Mouse (Mus musculus) forebrain, postnatal 0 days (tissue): ENCODE measurements at regions not wholly inside any gene's neighbourhood (a gene's known extent, or its start where the extent isn't known, plus 50 kb on each side); places are given as distances from the start of the nearest gene placed in this dataset.

ENCODE experiments used
- ATAC-seq: fragments of 200-750 bp; cut with Nextera tagmentation; 2 replicates; pipeline ENCODE4 v1.8.0; 2017; ENCODE audit warnings: mild to moderate bottlenecking, moderate library complexity
- DNase-seq: peaks from one replicate; pipeline ENCODE4 v3.0.0-alpha.2; 2015
- H3K27ac ChIP-seq: fragments of 300-500 bp; sonication (generic); 2 replicates; pipeline ENCODE4 v1.5.1; 2014; ENCODE audit warnings: low read depth, mild to moderate bottlenecking, antibody characterized with exemption, low read length, moderate library complexity, mixed read lengths
- H3K27me3 ChIP-seq: fragments of 300-500 bp; sonication (generic); 2 replicates; pipeline ENCODE4 v1.6.1; 2014; ENCODE audit warnings: mild to moderate bottlenecking, low read length, mixed read lengths; ENCODE audit not compliant: insufficient read depth
- H3K36me3 ChIP-seq: fragments of 300-500 bp; sonication (generic); 2 replicates; pipeline ENCODE4 v1.6.1; 2014; ENCODE audit warnings: mild to moderate bottlenecking, moderate library complexity; ENCODE audit not compliant: insufficient read depth
- H3K4me1 ChIP-seq: fragments of 300-500 bp; sonication (generic); 2 replicates; pipeline ENCODE4 v1.6.1; 2014; ENCODE audit warnings: antibody characterized with exemption; ENCODE audit not compliant: insufficient read depth
- H3K4me2 ChIP-seq: fragments of 300-500 bp; sonication (generic); 2 replicates; pipeline ENCODE4 v1.6.1; 2014; ENCODE audit warnings: low read depth, mild to moderate bottlenecking, moderate library complexity
- H3K4me3 ChIP-seq: fragments of 300-500 bp; sonication (generic); 2 replicates; pipeline ENCODE4 v1.5.1; 2014; ENCODE audit warnings: low read depth, low read length, mixed read lengths
- H3K9ac ChIP-seq: fragments of 300-500 bp; sonication (generic); 2 replicates; pipeline ENCODE4 v1.6.1; 2014; ENCODE audit warnings: mild to moderate bottlenecking
- H3K9me3 ChIP-seq: fragments of 300-500 bp; sonication (generic); 2 replicates; pipeline ENCODE4 v1.6.1; 2016; ENCODE audit warnings: low read length
- CTCF ChIP-seq: sonication (generic); IDR thresholded peaks from 2 replicates; pipeline ENCODE4 v1.5.1; 2016; ENCODE audit warnings: antibody characterized with exemption, control low read depth, low read depth
- WGBS: fragments of 180-500 bp; shearing (Covaris S2); extraction: QIAGEN DNeasy Blood & Tissue Kit; methylation state at CpG from one replicate; pipeline ENCODE4 v1.1.7; 2014; 5-methylcytosine and 5-hydroxymethylcytosine counted together

DNA sequence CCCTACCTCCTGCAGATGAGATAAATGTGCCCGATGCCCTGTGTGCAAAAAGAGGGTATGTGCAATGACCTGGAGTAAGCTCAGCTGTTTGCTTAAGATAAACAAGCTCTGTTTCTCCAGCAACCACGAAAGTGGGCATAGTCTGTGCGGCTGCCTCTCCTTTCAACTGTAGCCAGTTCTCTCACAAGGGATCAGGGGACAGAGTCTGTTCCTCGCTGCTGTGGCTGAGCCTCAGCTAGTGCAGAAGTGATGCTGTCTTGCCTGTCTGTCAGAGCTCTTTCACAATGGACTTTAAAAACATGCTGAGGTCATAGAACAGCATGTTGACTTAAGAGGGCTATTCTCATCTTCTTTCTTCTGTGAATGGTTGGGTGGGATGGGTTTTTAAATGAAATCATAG is 406.1 kb upstream of the Klf4 start:
- Histone ChIP-seq H3K4me2 (no peak overlapping the region), H3K9me3 (no peaks in the 10 kb centered on the region), H3K36me3 (no peaks in the 10 kb centered on the region), H3K27me3 (no peaks in the 10 kb centered on the region), H3K27ac (no peak overlapping the region), H3K4me3 (no peak overlapping the region), H3K9ac (no peak overlapping the region), H3K4me1 (no peaks in the 10 kb centered on the region)
- ATAC-seq (no peak), DNase-seq (no peak)
- 35% methylated on average over 4 of the region's 4 CpGs for WGBS
- no peak for TF ChIP-seq CTCF

DNA sequence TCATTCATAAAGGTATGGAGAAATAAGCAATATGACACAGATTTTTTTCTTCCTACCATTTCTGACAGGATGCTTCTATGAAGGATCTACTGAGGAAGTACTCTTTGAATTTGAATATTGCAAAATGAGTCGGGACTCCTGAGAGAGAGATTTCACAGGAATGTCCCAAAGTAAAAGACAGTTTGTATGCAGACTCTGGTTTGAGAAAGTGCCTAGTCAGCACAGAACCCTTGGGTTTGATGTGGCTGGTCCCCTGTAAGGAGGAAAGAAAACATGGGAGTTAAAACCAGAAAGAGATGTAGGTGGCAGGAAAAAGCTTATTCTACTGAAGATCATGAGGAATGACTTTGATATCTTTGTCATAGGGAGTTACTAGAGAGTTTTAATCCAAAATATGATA is 405.6 kb upstream of the Klf4 start:
- no peak overlapping the region for H3K9ac ChIP-seq
- no peaks in the 10 kb centered on the region for H3K36me3 ChIP-seq
- H3K4me1 ChIP-seq = no peaks in the 10 kb centered on the region
- no peak for TF ChIP-seq CTCF
- no peak overlapping the region for H3K4me3 ChIP-seq
- ATAC-seq (no peak), DNase-seq (no peak)
- no peak overlapping the region for H3K27ac ChIP-seq
- no peaks in the 10 kb centered on the region for H3K9me3 ChIP-seq
- 86% methylated on average over 1 of the region's 1 CpGs for WGBS
- H3K27me3 ChIP-seq = no peaks in the 10 kb centered on the region
- H3K4me2 ChIP-seq = no peak overlapping the region

DNA sequence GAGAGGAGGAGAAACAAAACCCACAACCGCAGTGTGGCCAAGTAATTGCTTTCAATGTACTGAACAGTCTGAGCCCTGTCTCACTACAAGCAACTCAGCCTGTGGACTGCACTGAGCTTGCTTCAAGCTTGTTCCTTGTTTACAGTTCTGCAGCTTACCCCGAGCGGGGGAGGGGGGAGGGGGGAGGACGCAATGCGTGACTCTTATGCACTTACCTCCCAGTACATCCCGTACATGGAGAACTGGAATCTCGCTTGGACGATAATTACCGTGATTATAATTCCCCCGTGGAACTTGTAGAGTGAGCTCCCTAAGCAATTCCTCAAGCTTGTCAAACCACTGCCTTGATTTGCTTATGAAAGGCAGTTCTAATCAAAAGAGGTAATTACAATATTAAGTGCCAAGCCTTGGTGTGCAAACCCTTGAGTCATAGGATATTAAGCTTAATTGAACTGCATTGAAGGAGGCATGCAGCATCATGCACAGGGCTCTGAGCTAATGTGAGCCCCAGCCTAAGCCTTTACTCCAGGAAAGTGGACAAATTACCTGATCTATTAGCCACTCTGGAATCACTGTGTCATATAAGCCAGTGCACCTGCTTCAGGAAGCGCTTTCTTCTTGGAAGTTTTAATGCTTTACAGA is 397.0 kb upstream of the Klf4 start:
- Histone ChIP-seq H3K9me3 (no peaks in the 10 kb centered on the region), H3K36me3 (no peaks in the 10 kb centered on the region), H3K4me2 (peak overlapping the region; percentile 42), H3K27me3 (no peaks in the 10 kb centered on the region), H3K27ac (no peak overlapping the region), H3K9ac (0 out of 2 replicates have a peak overlapping the region, but pooled peaks have one; percentile 19), H3K4me3 (no peak overlapping the region), H3K4me1 (no peaks in the 10 kb centered on the region)
- ATAC-seq = peak; percentile 89
- DNase-seq = peak; percentile 56
- TF ChIP-seq CTCF = no peak
- WGBS = 11% methylated on average over 11 of the region's 11 CpGs

DNA sequence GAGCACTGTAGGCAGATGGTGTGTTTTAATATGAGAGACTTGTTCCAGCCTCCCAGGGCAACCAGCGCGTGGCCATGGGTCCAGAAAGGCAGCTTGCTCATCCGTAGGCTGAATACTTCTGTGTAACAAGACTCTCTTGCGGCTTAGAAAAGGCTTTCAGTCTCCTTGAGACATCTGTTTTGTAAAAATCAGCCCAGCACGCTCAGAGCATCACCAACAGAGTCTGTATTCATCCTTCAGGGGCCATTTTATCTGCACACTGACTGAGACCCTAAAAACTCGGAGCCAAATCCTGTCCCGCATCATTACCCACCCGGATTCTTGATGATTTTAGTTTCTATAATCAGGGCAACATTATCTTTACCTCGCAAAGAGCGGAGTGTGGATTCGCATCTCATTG is 396.4 kb upstream of the Klf4 start:
- no peak for TF ChIP-seq CTCF
- Histone ChIP-seq H3K4me3 (no peak overlapping the region), H3K4me1 (no peaks in the 10 kb centered on the region), H3K9ac (0 out of 2 replicates have a peak overlapping the region, but pooled peaks have one; percentile 19), H3K27ac (no peak overlapping the region), H3K36me3 (no peaks in the 10 kb centered on the region), H3K9me3 (no peaks in the 10 kb centered on the region), H3K27me3 (no peaks in the 10 kb centered on the region), H3K4me2 (peak overlapping the region; percentile 42)
- ATAC-seq = peak; percentile 75
- DNase-seq = peak; percentile 30
- WGBS = 20% methylated on average over 11 of the region's 11 CpGs

DNA sequence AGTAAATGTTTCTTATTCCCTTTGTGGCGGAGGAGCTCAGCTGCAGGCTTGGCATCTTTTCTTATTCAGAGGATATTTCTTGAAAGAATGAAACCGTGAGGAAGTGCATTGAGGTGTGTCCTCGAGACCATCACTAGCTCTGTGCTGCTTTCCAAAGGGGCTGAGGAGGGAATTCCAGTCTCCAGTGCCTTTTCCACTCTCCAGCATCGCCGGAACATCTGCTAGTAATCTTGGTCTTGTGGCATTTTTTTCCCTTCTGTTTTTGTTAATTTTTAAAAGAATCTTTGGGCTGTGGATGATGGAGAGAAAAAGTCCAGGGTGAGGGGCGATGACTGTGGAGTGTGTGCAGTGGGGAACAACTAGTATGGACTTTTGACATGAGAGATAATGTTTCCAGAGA is 395.9 kb upstream of the Klf4 start:
- no peak overlapping the region for H3K9ac ChIP-seq
- no peak for TF ChIP-seq CTCF
- H3K27me3 ChIP-seq = no peaks in the 10 kb centered on the region
- no peak overlapping the region for H3K4me2 ChIP-seq
- no peaks in the 10 kb centered on the region for H3K9me3 ChIP-seq
- no peaks in the 10 kb centered on the region for H3K4me1 ChIP-seq
- no peak for ATAC-seq
- no peak for DNase-seq
- H3K27ac ChIP-seq = no peak overlapping the region
- H3K4me3 ChIP-seq = no peak overlapping the region
- 63% methylated on average over 6 of the region's 6 CpGs for WGBS
- no peaks in the 10 kb centered on the region for H3K36me3 ChIP-seq

DNA sequence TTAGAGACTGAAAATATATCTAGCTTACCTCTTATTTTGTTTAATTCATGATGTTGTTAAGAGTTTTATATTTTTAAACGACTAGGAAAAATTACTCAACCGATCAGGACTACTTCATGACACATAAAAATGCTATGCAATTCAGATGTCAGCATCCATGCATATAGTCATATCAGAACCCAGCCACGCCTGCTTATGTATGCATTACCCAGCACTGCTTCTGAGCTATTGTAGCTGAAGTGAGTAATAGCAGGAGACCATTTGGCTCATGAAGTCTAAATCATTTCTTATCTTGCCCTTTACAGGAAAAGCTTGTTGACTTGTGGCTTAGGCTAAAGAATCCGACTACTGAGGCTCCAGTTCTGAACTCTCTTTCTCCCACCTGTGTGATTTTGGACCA is 395.1 kb upstream of the Klf4 start:
- Histone ChIP-seq H3K9me3 (no peaks in the 10 kb centered on the region), H3K4me1 (no peaks in the 10 kb centered on the region), H3K4me2 (no peak overlapping the region), H3K27ac (no peak overlapping the region), H3K4me3 (no peak overlapping the region), H3K9ac (no peak overlapping the region), H3K27me3 (no peaks in the 10 kb centered on the region), H3K36me3 (no peaks in the 10 kb centered on the region)
- no peak for TF ChIP-seq CTCF
- 93% methylated on average over 4 of the region's 4 CpGs for WGBS
- no peak for ATAC-seq
- no peak for DNase-seq

DNA sequence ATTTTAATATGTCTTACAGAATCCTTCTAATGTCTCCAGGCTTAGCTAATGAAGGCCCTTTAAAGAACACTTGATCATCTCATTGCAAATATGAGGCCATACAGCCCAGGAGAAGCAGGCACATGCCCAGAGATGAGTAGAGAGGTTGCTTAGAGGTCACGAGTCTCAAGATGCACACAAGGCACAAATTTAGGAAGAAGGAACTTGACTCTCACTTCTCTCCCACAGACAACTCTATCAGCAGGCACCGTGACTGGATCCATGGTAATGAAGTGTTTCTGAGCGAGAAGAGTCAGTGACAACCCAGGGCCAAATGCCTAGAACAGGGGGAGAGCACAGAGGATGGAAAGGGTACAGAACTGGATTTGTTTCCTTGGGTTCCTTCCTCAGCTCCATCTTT is 392.7 kb upstream of the Klf4 start:
- Histone ChIP-seq H3K9ac (no peak overlapping the region), H3K4me1 (no peaks in the 10 kb centered on the region), H3K4me2 (no peak overlapping the region), H3K36me3 (no peaks in the 10 kb centered on the region), H3K9me3 (no peaks in the 10 kb centered on the region), H3K27me3 (no peaks in the 10 kb centered on the region), H3K27ac (no peak overlapping the region), H3K4me3 (no peak overlapping the region)
- DNase-seq (no peak), ATAC-seq (no peak)
- 87% methylated on average over 3 of the region's 3 CpGs for WGBS
- TF ChIP-seq CTCF = no peak
